7 mouse cellular contexts compared by ENCODE assay signal in genomic region chr8:70862824-70863641, GRCm38 (mm10). TPM values are rescaled to one million over a fixed set of nuclear protein-coding genes. Genes with fewer than 3 reads are reported as not detected.
DNase-seq lines count a peak whose midpoint lies in the region; ATAC-seq lines count a peak whose summit lies in the region.

Gene Kcnn1 (minus strand): TSS chr8:70863258.

- no peaks in the 10 kb centered on the region for H3K9me3 ChIP-seq in lung, embryonic 15.5 days
- H3K9me3 ChIP-seq in embryonic facial prominence, embryonic 10.5 days, result no peaks in the 10 kb centered on the region
- no peaks in the 10 kb centered on the region for H3K9me3 ChIP-seq in heart, embryonic 13.5 days
- no peaks in the 10 kb centered on the region for H3K9me3 ChIP-seq in neural tube, embryonic 14.5 days (ENCODE audit: control insufficient read depth, low read length)

- peaks cover 3% of the 10 kb centered on the region; the same call in 1 of the 2 replicates for H3K36me3 ChIP-seq in lung, embryonic 15.5 days
- H3K36me3 ChIP-seq in embryonic facial prominence, embryonic 10.5 days (replicated peaks), result peaks cover 9% of the 10 kb centered on the region
- H3K36me3 ChIP-seq in heart, embryonic 13.5 days, result peaks cover 6% of the 10 kb centered on the region
- H3K36me3 ChIP-seq in neural tube, embryonic 14.5 days (ENCODE audit: control insufficient read depth, insufficient read depth, low read length), result no peaks in the 10 kb centered on the region

- no peak within 1 kb of the TSS for H3K27ac ChIP-seq in lung, embryonic 15.5 days
- peak within 1 kb of the TSS; percentile 96 for H3K27ac ChIP-seq in embryonic facial prominence, embryonic 10.5 days (replicated peaks)
- H3K27ac ChIP-seq in heart, embryonic 13.5 days (replicated peaks), result peak within 1 kb of the TSS; percentile 64; the same call in 1 of the 2 replicates
- peak within 1 kb of the TSS; percentile 95 for H3K27ac ChIP-seq in neural tube, embryonic 14.5 days (ENCODE audit: low read depth, low read length)

- peak within 1 kb of the TSS; percentile 55 for H3K4me3 ChIP-seq in lung, embryonic 15.5 days
- H3K4me3 ChIP-seq in embryonic facial prominence, embryonic 10.5 days, result peak within 1 kb of the TSS; percentile 66
- peak within 1 kb of the TSS; percentile 70 for H3K4me3 ChIP-seq in heart, embryonic 13.5 days
- peak within 1 kb of the TSS; percentile 51 for H3K4me3 ChIP-seq in neural tube, embryonic 14.5 days (ENCODE audit: low read depth, low read length)

- H3K4me2 ChIP-seq in lung, embryonic 15.5 days, result peak within 1 kb of the TSS; percentile 75
- H3K4me2 ChIP-seq in heart, embryonic 13.5 days, result peak within 1 kb of the TSS; percentile 94
- H3K4me2 ChIP-seq in neural tube, embryonic 14.5 days (ENCODE audit: low read depth, low read length), result peak within 1 kb of the TSS; percentile 96

- H3K9ac ChIP-seq in lung, embryonic 15.5 days, result peak within 1 kb of the TSS; percentile 36
- peak within 1 kb of the TSS; percentile 83 for H3K9ac ChIP-seq in heart, embryonic 13.5 days
- H3K9ac ChIP-seq in neural tube, embryonic 14.5 days (replicated peaks; ENCODE audit: low read depth, low read length), result peak within 1 kb of the TSS; percentile 63

- no peak for DNase-seq in lung, postnatal 36 days
- peak; percentile 80 for DNase-seq in embryonic facial prominence, embryonic 10.5 days (ENCODE audit: low spot score)
- DNase-seq in left cerebral cortex, postnatal 4 days, result no peak
- DNase-seq in spleen, postnatal 14 days (ENCODE audit: low spot score in 2 of 2), result no peak

- intact Hi-C loops in left cerebral cortex, postnatal 4 days (cut with DNase I), result no loop called here

- peaks cover 35% of the 10 kb centered on the region for H3K4me1 ChIP-seq in lung, embryonic 15.5 days
- H3K4me1 ChIP-seq in embryonic facial prominence, embryonic 10.5 days, result peaks cover 68% of the 10 kb centered on the region
- peaks cover 39% of the 10 kb centered on the region for H3K4me1 ChIP-seq in heart, embryonic 13.5 days
- peaks cover 44% of the 10 kb centered on the region for H3K4me1 ChIP-seq in neural tube, embryonic 14.5 days (ENCODE audit: control insufficient read depth, insufficient read depth, low read length)

- WGBS in lung, embryonic 15.5 days, result under 1% methylated on average over 55 of the region's 55 CpGs
- WGBS in embryonic facial prominence, embryonic 10.5 days, result 1% methylated on average over 55 of the region's 55 CpGs
- WGBS in heart, embryonic 13.5 days, result 2% methylated on average over 55 of the region's 55 CpGs
- WGBS in neural tube, embryonic 14.5 days, result under 1% methylated on average over 55 of the region's 55 CpGs

- no peak for ATAC-seq in lung, embryonic 15.5 days (ENCODE audit: borderline replicate concordance, extremely low read depth, low FRiP score, low TSS enrichment)
- no peak for ATAC-seq in heart, embryonic 13.5 days (ENCODE audit: extremely low read depth, insufficient number of reproducible peaks, low FRiP score, low TSS enrichment)
- no peak for ATAC-seq in neural tube, embryonic 14.5 days (ENCODE audit: low read depth)

- H3K27me3 ChIP-seq in lung, embryonic 15.5 days, result peaks cover 37% of the 10 kb centered on the region
- peaks cover 58% of the 10 kb centered on the region for H3K27me3 ChIP-seq in embryonic facial prominence, embryonic 10.5 days (replicated peaks; ENCODE audit: low read depth, poor library complexity, severe bottlenecking)
- H3K27me3 ChIP-seq in heart, embryonic 13.5 days (replicated peaks), result peaks cover 42% of the 10 kb centered on the region
- H3K27me3 ChIP-seq in neural tube, embryonic 14.5 days (ENCODE audit: control insufficient read depth, insufficient read depth, low read length), result no peaks in the 10 kb centered on the region; the same call in 1 of the 2 replicates

RNA-seq across cellular contexts. Expression of gene Kcnn1, which starts in this region (rescaled TPM):
- polyA plus RNA-seq in lung, embryonic 15.5 days (2015; fragmentation: Nextera tagmentation; extraction: Ambion mirVana), result 1.2 TPM in 2 replicates
- polyA plus RNA-seq in embryonic facial prominence, embryonic 10.5 days (2016; fragmentation: Nextera tagmentation; extraction: Ambion mirVana), result 4.7 and 5.1 TPM in 2 replicates
- polyA plus RNA-seq in heart, embryonic 13.5 days (2015; fragmentation: Nextera tagmentation; extraction: Ambion mirVana), result 1.5 TPM in 2 replicates
- 10 to 100 TPM; 29.6 to 48.2 TPM for total RNA-seq in left cerebral cortex, postnatal 4 days (2021)
- polyA plus RNA-seq in neural tube, embryonic 14.5 days (2014; fragmentation: Nextera tagmentation; extraction: Ambion mirVana), result 12.6 and 13.0 TPM in 2 replicates
